In the genomic region with DNA sequence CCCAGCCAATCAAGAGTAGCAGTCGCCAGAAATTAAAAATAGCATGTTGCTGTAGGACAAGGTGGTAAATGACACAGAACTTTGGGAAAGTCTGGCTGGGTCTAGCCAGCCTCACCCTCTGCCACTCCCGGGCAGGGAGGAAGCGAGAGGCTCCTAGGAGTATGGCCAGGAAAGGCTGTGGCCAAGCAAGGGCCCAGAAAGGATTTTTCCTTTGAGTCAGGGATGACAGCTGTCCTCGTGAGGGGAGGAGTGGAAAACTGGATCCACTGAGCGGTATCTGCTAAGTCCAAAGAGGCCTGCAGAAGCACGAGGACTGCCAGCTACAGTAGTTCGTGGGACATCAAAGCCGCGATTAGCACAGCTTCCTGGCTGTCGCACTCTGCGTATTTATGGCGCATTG, we compare ENCODE assay signal across 8 mouse cellular contexts.
A peak's percentile ranks its signal among the peaks of the same experiment; 100 is the strongest.
DNase-seq lines count a peak whose midpoint lies in the region; ATAC-seq and TF ChIP-seq lines count a peak whose summit lies in the region.
"Had no signal": no experiment of that assay in that cellular context is flagged by ENCODE, and none has a peak within 500 bp of the region (broad histone marks: within the 10 kb centered on the region; RNA-seq: fewer than 3 reads in every experiment).

No protein-coding gene starts in this region.

- H3K4me3 ChIP-seq in midbrain, embryonic 13.5 days (replicated peaks): no peak overlapping the region
- no peak overlapping the region for H3K4me3 ChIP-seq in thymus, adult 2 months (ENCODE audit: control insufficient read depth, insufficient read depth, low read length)
- H3K4me3 ChIP-seq: limb, embryonic 12.5 days had no signal

- no peak overlapping the region for H3K9ac ChIP-seq in midbrain, embryonic 13.5 days (replicated peaks)
- H3K9ac ChIP-seq: limb, embryonic 12.5 days had no signal

- intact Hi-C loops in gastrocnemius, postnatal 36 days (cut with DNase I): loop anchor here (2.0 to 10.0 kb wide), 6 partner anchors 281 to 978 kb away; partner anchors contain the start of gene Qk
- intact Hi-C loops in heart, postnatal 25 days (cut with DNase I): loop anchor here (2.0 to 10.0 kb wide), 9 partner anchors 191 to 988 kb away; no protein-coding TSS in a partner anchor

- no peaks in the 10 kb centered on the region for H3K36me3 ChIP-seq in midbrain, embryonic 13.5 days
- no peaks in the 10 kb centered on the region for H3K36me3 ChIP-seq in thymus, adult 2 months (ENCODE audit: control insufficient read depth, insufficient read depth, low read length)
- H3K36me3 ChIP-seq: limb, embryonic 12.5 days had no signal

- TF ChIP-seq POLR2A in thymus, adult 2 months (IDR thresholded peaks at IDR 0.05; ENCODE audit: control insufficient read depth, extremely low read depth, insufficient read depth, low read length, poor library complexity): no peak

- TF ChIP-seq CTCF in thymus, adult 2 months (IDR thresholded peaks at IDR 0.05; ENCODE audit: borderline replicate concordance, control insufficient read depth, extremely low read depth, insufficient read depth, low read length, poor library complexity): no peak

- H3K4me1 ChIP-seq in midbrain, embryonic 13.5 days (replicated peaks): peaks cover 17% of the 10 kb centered on the region
- no peaks in the 10 kb centered on the region for H3K4me1 ChIP-seq in thymus, adult 2 months (replicated peaks; ENCODE audit: control insufficient read depth, insufficient read depth, low read length)
- H3K4me1 ChIP-seq: limb, embryonic 12.5 days had no signal

- peak; percentile 35 for DNase-seq in kidney, postnatal 10 days
- DNase-seq in kidney, adult 9 months: no peak
- peak; percentile 44 to 46 for DNase-seq in gastrocnemius, postnatal 36 days
- DNase-seq in heart, postnatal 25 days (ENCODE audit: low spot score): peak; percentile 61
- no peak for DNase-seq in urinary bladder, postnatal 10 days (ENCODE audit: low spot score)
- no peak for DNase-seq in thymus, adult 2 months

- WGBS in midbrain, embryonic 13.5 days: 77% methylated on average over 12 of the region's 12 CpGs
- WGBS in thymus, adult 2 months: 72% methylated on average over 12 of the region's 12 CpGs

- no peaks in the 10 kb centered on the region for H3K27me3 ChIP-seq in midbrain, embryonic 13.5 days
- H3K27me3 ChIP-seq in thymus, adult 2 months (ENCODE audit: control insufficient read depth, insufficient read depth, low read length): no peaks in the 10 kb centered on the region

- no peaks in the 10 kb centered on the region for H3K9me3 ChIP-seq in midbrain, embryonic 13.5 days
- H3K9me3 ChIP-seq: limb, embryonic 12.5 days had no signal

- H3K4me2 ChIP-seq in midbrain, embryonic 13.5 days (replicated peaks): no peak overlapping the region
- H3K4me2 ChIP-seq: limb, embryonic 12.5 days had no signal

- 0 out of 2 replicates have a peak overlapping the region, but pooled peaks have one; percentile 3 for H3K27ac ChIP-seq in midbrain, embryonic 13.5 days
- H3K27ac ChIP-seq in thymus, adult 2 months (ENCODE audit: control insufficient read depth, insufficient read depth, low read length): no peak overlapping the region
- H3K27ac ChIP-seq: limb, embryonic 12.5 days had no signal

- no peak for ATAC-seq in midbrain, embryonic 13.5 days

Comparison
In these comparisons a context has a peak if more than half of its experiments do, and no peak if none do; other contexts are left out.
1. DNase-seq: peak in kidney, postnatal 10 days (single experiment), gastrocnemius, postnatal 36 days (2 of 2) and heart, postnatal 25 days (single experiment); none in kidney, adult 9 months (single experiment), urinary bladder, postnatal 10 days (single experiment) and thymus, adult 2 months (single experiment).